Mouse (Mus musculus) kidney, adult 2 months (tissue): ENCODE data around the gene Ybx3. TPM values are rescaled to one million over a fixed set of nuclear protein-coding genes. Genes with fewer than 3 reads are reported as not detected.

ENCODE experiments used
- DNase-seq: peaks from one replicate; pipeline ENCODE4 v3.0.0; 2021
- H3K27ac ChIP-seq: fragments of 200-500 bp; 2 replicates; pipeline ENCODE4 v1.5.1; 2012; ENCODE audit warnings: low read depth, low read length, control low read depth, inconsistent platforms; ENCODE audit not compliant: insufficient read depth
- H3K27me3 ChIP-seq: fragments of 200-500 bp; replicated peaks from 2 replicates; pipeline ENCODE4 v1.6.1; 2012; ENCODE audit warnings: mild to moderate bottlenecking, moderate library complexity, low read length, inconsistent platforms; ENCODE audit not compliant: control insufficient read depth, insufficient read depth
- H3K36me3 ChIP-seq: fragments of 200-500 bp; 2 replicates; pipeline ENCODE4 v1.6.1; 2012; ENCODE audit warnings: mild to moderate bottlenecking, moderate library complexity, low read length, inconsistent platforms; ENCODE audit not compliant: control insufficient read depth, insufficient read depth
- H3K4me1 ChIP-seq: fragments of 200-500 bp; 2 replicates; pipeline ENCODE4 v1.6.1; 2011; ENCODE audit warnings: low read length; ENCODE audit not compliant: control insufficient read depth, insufficient read depth
- H3K4me3 ChIP-seq: fragments of 200-500 bp; 2 replicates; pipeline ENCODE4 v1.5.1; 2011; ENCODE audit warnings: mild to moderate bottlenecking, low read depth, low read length, control low read depth; ENCODE audit not compliant: insufficient read depth
- CTCF ChIP-seq: fragments of 200-500 bp; conservative IDR thresholded peaks from 2 replicates; pipeline ENCODE4 v1.5.1; 2011; ENCODE audit warnings: low read depth, mild to moderate bottlenecking, control low read depth, low read length, moderate library complexity, mixed read lengths; ENCODE audit not compliant: insufficient read depth, insufficient read length
- POLR2A ChIP-seq: fragments of 200-500 bp; IDR thresholded peaks from one replicate; pipeline ENCODE4 v1.6.1; 2011; ENCODE audit warnings: low read depth, low read length, control low read depth
- WGBS: fragments of 180-500 bp; shearing (Covaris S2); methylation state at CpG from one replicate; pipeline ENCODE4 v1.1.7; 2018; 5-methylcytosine and 5-hydroxymethylcytosine counted together
- polyA plus RNA-seq: library from polyadenylated mRNA; depleted of rRNA; stranded (reverse); fragments of >200 nt; gene quantifications from 2 replicates; pipeline ENCODE4 v1.2.3, GENCODE M21; 2012

Gene Ybx3
- polyA plus RNA-seq, 1 experiment: 38.7 TPM

DNA sequence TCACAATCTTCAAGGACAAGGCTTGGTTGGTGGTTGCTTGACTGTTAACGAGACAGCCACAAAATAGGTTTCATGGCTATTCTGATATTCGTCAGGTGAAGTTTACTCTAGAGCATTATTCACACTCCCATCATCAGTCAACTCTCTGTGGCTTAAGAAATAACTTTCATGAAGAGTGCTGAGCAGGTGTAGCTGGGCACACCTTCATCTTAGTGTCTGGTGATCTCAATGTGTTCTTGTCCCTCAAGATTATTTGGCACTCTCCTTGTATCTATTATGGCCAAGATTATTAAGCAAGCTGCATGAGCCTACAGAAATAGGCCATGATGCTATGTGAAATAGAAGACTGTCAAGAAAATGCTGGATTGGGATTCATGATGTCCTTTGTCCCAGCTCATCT lies 13.0 kb upstream of the Ybx3 start:
- H3K4me3 ChIP-seq: no peak overlapping the region
- no peak for DNase-seq
- no peaks in the 10 kb centered on the region for H3K4me1 ChIP-seq
- no peaks in the 10 kb centered on the region for H3K27me3 ChIP-seq
- no peak for TF ChIP-seq POLR2A
- H3K27ac ChIP-seq: no peak overlapping the region
- no peaks in the 10 kb centered on the region for H3K36me3 ChIP-seq
- 96% methylated on average over 2 of the region's 2 CpGs for WGBS

DNA sequence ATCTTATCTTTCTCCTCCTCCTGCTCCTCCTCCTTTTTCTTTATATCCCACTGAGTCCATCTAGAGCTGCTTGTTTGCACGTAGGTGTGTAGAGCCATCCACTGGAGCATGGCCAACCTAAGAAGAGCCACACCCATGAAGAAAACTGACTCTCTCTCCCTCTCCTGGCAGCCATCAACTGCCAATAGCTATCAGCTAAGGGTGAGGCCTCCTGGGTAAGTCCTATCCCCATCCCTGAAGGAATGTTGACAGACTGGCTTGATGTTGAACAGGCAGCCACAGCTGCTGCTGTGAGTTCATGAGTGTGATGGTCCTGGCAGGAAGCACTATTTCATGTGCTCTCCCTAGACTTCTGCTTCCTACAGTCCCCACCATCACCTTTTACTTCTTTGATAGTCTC lies 8.4 kb upstream of the Ybx3 start:
- H3K4me1 ChIP-seq: no peaks in the 10 kb centered on the region
- DNase-seq: no peak
- no peaks in the 10 kb centered on the region for H3K36me3 ChIP-seq
- 29% methylated on average over 1 of the region's 1 CpGs for WGBS
- no peak overlapping the region for H3K4me3 ChIP-seq
- TF ChIP-seq CTCF: no peak
- TF ChIP-seq POLR2A: no peak
- H3K27ac ChIP-seq: no peak overlapping the region
- H3K27me3 ChIP-seq: no peaks in the 10 kb centered on the region

DNA sequence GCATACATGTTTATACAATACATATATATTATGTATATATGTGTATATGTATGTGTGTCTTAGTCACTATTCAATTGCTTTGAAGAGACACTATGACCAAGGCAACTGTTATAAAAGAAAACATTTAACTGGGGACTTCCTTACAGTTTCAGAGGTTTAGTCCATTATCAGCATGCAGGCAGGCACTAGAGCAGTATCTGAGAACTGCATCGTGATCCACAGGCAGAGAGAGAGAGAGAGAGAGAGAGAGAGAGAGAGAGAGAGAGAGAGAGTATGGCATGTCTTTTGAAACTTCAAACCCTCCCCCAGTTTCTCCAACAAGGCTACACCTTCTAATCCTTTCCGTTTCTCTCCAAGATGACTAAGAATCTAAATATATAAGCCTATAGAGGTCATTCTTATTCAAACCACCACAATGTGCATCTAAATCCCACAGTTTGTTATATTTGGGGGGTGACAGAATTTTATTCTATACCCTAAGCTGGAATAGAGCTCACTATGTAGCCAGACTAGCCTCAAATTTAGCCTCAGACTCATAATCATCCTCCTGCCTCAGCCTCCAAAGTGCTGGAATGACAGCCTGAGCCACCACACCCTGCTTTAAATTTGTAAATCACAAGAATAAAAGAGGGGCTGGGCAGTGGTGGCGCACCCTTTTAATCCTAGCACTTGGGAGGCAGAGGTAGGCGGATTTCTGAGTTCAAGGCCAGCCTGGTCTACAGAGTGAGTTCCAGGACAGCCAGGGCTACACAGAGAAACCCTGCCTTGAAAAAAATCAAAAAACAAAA lies 5.8 kb upstream of the Ybx3 start:
- WGBS: 75% methylated on average over 4 of the region's 4 CpGs

DNA sequence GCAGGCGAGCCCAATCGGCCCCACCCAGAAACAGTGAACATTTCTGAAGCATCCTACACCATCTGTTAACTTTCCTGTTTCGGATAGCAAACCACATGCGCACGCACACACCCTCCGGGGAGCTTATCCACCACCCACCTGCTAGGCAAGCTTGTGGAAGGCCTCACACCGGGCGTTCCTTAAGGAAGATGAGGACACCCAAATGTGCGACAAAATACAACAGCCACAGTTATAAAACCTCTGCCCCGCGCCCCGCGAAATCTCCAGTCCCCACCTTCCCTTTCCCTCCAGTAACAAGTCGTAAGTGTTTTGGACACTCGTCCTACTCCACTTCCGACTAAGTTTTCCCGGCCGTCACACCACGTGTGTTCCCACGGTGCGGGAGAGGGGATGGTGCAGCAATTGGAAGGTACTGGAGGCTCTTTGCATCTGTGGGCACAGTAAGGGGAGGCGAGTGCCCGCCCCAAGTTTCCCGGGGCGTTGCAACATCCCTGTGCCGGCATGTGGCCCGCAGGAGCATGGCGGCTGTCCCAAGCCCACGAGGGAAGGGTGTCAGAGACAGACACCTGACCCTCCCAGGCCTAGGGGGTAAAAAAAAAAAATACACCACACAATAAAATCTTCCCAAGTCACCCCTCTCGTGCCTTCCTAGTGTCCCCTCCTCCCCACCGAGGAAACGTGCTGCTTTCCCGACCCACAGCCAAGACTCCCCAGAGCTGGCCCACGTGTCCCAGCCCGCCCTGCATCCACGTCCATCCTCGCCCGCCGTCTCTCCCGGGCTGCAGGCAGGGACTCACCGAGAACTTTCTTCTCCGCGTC lies 846 bp downstream of the Ybx3 start:
- TF ChIP-seq CTCF (no peak), POLR2A (no peak)
- Histone ChIP-seq H3K27ac (no peak overlapping the region), H3K27me3 (no peaks in the 10 kb centered on the region), H3K36me3 (no peaks in the 10 kb centered on the region), H3K4me1 (no peaks in the 10 kb centered on the region), H3K4me3 (peak overlapping the region; percentile 66)
- peak; percentile 52 for DNase-seq
- WGBS: 2% methylated on average over 43 of the region's 43 CpGs

More for the DNA sequence above, 5.8 kb upstream of the Ybx3 start:
- no peak overlapping the region for H3K27ac ChIP-seq
- H3K27me3 ChIP-seq: no peaks in the 10 kb centered on the region
- H3K36me3 ChIP-seq: no peaks in the 10 kb centered on the region
- no peak for DNase-seq
- H3K4me1 ChIP-seq: no peaks in the 10 kb centered on the region
- no peak overlapping the region for H3K4me3 ChIP-seq
- TF ChIP-seq POLR2A (no peak), CTCF (no peak)

DNA sequence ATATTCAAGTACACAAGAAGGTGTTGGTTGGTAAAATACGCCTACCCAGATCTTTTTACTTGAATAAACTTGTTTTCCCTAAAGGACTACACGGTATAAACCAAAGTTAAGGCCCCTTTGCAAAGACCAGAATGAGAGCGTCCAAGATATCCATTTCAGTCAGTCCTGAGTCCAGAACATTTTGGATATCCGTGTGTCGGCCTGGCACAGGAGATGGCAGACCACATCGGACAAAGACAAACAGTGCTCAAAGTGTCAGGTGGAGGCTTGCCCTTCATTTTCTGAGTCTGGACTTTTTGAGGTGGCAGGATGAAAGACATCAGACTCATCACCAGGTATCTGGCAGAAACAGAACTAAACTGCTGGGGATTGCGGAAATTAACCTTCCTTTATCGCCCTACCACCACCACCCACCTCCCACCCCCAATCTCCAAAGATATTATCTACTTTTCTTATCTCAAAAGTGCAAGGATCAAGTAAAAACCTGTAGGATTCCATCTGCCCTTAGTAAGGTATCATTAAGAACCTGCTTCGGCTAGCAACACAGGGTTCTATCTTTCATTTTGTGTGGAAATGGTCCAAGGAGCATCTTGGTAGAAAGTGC lies 1.8 kb downstream of the Ybx3 start:
- Histone ChIP-seq H3K4me3 (no peak overlapping the region), H3K27ac (no peak overlapping the region), H3K4me1 (no peaks in the 10 kb centered on the region), H3K27me3 (no peaks in the 10 kb centered on the region), H3K36me3 (no peaks in the 10 kb centered on the region)
- DNase-seq: no peak
- TF ChIP-seq CTCF (no peak), POLR2A (no peak)
- 78% methylated on average over 9 of the region's 9 CpGs for WGBS

DNA sequence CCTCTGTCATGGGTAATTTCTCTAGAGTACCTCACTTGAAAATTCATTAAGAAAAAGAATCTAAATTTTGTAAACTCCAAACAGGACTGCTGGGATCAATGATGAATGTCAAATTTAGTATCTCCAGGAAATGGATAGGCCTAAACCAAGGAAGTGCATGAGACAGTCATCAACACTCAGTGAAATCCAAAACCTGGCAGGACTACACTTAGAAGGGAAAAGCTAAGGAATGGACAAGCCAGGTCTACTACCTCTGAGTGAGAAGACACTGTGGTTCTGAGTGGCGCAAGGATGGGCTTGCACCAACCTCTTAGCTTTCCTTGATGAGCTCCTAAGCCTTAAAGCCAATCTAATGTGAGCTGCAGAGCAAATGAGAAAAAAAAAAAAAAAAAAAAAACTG lies 2.8 kb downstream of the Ybx3 start:
- H3K4me3 ChIP-seq: no peak overlapping the region
- H3K27me3 ChIP-seq: no peaks in the 10 kb centered on the region
- DNase-seq: peak; percentile 23
- WGBS: 98% methylated on average over 1 of the region's 1 CpGs
- no peak overlapping the region for H3K27ac ChIP-seq
- no peaks in the 10 kb centered on the region for H3K4me1 ChIP-seq
- H3K36me3 ChIP-seq: no peaks in the 10 kb centered on the region
- TF ChIP-seq POLR2A: no peak

DNA sequence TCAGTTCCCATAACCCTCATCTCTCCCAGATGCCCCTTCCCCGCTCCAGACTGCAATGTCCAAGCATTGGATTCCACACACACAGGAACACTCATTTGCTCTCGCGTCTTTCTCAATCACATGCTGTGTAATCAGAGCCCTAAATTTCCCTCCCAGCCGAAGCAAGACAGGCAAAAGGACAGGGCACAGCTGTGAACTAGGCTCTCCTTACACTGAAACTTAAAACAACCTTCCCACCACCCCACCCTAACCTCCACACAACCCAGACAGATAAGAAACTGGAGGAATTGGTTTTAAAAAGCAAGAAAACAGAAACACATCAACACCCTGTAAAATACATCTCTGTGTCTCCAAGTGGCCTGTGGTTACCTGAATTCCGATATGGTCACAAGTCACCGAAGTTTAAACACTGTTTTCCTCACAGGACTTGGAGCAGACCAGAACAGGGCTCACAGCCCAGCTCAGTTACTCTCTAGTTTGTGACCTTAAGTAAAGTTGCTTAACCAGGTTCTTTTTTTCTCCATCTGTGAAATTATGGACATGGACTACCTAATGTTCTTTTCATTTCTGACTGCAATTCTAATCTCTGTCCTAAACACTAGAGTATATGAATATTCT lies 4.5 kb downstream of the Ybx3 start:
- WGBS: 56% methylated on average over 6 of the region's 6 CpGs
- Histone ChIP-seq H3K36me3 (0 out of 2 replicates have a peak, but pooled peaks cover 2% of the 10 kb centered on the region), H3K4me3 (no peak overlapping the region), H3K27ac (no peak overlapping the region), H3K27me3 (no peaks in the 10 kb centered on the region), H3K4me1 (no peaks in the 10 kb centered on the region)
- DNase-seq: no peak
- TF ChIP-seq POLR2A (no peak), CTCF (no peak)
